Mouse (Mus musculus): Measurements from ENCODE around the gene Usp30. TPM values are rescaled to one million over a fixed set of nuclear protein-coding genes. Genes with fewer than 3 reads are reported as not detected.

Gene Usp30
- polyA plus RNA-seq, 2 experiments = 2.0 to 3.9 TPM

- ATAC-seq (ENCODE audit: insufficient read depth) (no peak), DNase-seq (ENCODE audit: low read depth in 3 of 3, low spot score in 3 of 3) (no peak)
- H3K27ac ChIP-seq = no peak overlapping the region
- 27% methylated on average over 7 of the region's 7 CpGs for WGBS (ENCODE audit: insufficient replicate concordance)
- no peaks in the 10 kb centered on the region; the same call in none of the 2 replicates for H3K27me3 ChIP-seq (ENCODE audit: control insufficient read depth, insufficient read depth, low read length)
- H3K4me3 ChIP-seq (ENCODE audit: insufficient read depth in 1 of 2, low read depth in 2 of 2, low read length in 2 of 2) = no peak overlapping the region
- TF ChIP-seq EP300 (IDR thresholded peaks at IDR 0.05; ENCODE audit: low read depth) (no peak), CTCF (IDR thresholded peaks at IDR 0.05; ENCODE audit: low read depth) (no peak)
- no peak overlapping the region for H3K9ac ChIP-seq (replicated peaks)
- H3K9me3 ChIP-seq (ENCODE audit: control insufficient read depth, low read length) = no peaks in the 10 kb centered on the region
- no peak overlapping the region for H3K4me2 ChIP-seq (ENCODE audit: low read depth)
- no peaks in the 10 kb centered on the region for H3K36me3 ChIP-seq (replicated peaks; ENCODE audit: control insufficient read depth, insufficient read depth, low read depth)
- H3K4me1 ChIP-seq (replicated peaks; ENCODE audit: control insufficient read depth in 2 of 2, insufficient read depth in 2 of 2, low read length in 1 of 2) = no peaks in the 10 kb centered on the region
Measured at GRCm38 (mm10) chr5:114090421-114091013, 25.3 kb downstream of the Usp30 start.

GRCm38 (mm10) chr5:114091057-114091807 is 26.0 kb downstream of the Usp30 start, which contains the start of gene Svop:
Svop (minus strand) TSS chr5:114091570.
- TF ChIP-seq EP300 (IDR thresholded peaks at IDR 0.05; ENCODE audit: low read depth) (no peak), CTCF (IDR thresholded peaks at IDR 0.05; ENCODE audit: low read depth) (no peak)
- 4% methylated on average over 40 of the region's 40 CpGs for WGBS (ENCODE audit: insufficient replicate concordance)
- Histone ChIP-seq H3K27ac (no peak within 1 kb of the TSS), H3K36me3 (replicated peaks; ENCODE audit: control insufficient read depth, insufficient read depth, low read depth) (no peaks in the 10 kb centered on the region), H3K27me3 (ENCODE audit: control insufficient read depth, insufficient read depth, low read length) (no peaks in the 10 kb centered on the region; the same call in none of the 2 replicates), H3K9me3 (ENCODE audit: control insufficient read depth, low read length) (no peaks in the 10 kb centered on the region), H3K9ac (replicated peaks) (no peak within 1 kb of the TSS), H3K4me3 (ENCODE audit: insufficient read depth in 1 of 2, low read depth in 2 of 2, low read length in 2 of 2) (no peak within 1 kb of the TSS), H3K4me2 (ENCODE audit: low read depth) (no peak within 1 kb of the TSS), H3K4me1 (replicated peaks; ENCODE audit: control insufficient read depth in 2 of 2, insufficient read depth in 2 of 2, low read length in 1 of 2) (no peaks in the 10 kb centered on the region)
- DNase-seq (ENCODE audit: low read depth in 3 of 3, low spot score in 3 of 3) (peak; percentile 16 to 32 (median 22)), ATAC-seq (ENCODE audit: insufficient read depth) (no peak)

- WGBS (ENCODE audit: insufficient replicate concordance) = 8% methylated on average over 37 of the region's 37 CpGs
Measured at GRCm38 (mm10) chr5:114099709-114100389, 34.6 kb downstream of the Usp30 start.

GRCm38 (mm10) chr5:114100390-114101099 is 35.3 kb downstream of the Usp30 start:
- H3K4me1 ChIP-seq (replicated peaks; ENCODE audit: control insufficient read depth in 2 of 2, insufficient read depth in 2 of 2, low read length in 1 of 2) = peaks cover 0 to 9% of the 10 kb centered on the region in 2 experiments; a peak in 3 of 4 replicates
- H3K9ac ChIP-seq (replicated peaks) = peak overlapping the region; percentile 73
- no peaks in the 10 kb centered on the region for H3K36me3 ChIP-seq (replicated peaks; ENCODE audit: control insufficient read depth, insufficient read depth, low read depth)
- no peaks in the 10 kb centered on the region; the same call in 1 of the 2 replicates for H3K27me3 ChIP-seq (ENCODE audit: control insufficient read depth, insufficient read depth, low read length)
- TF ChIP-seq CTCF (IDR thresholded peaks at IDR 0.05; ENCODE audit: low read depth) (no peak), EP300 (IDR thresholded peaks at IDR 0.05; ENCODE audit: low read depth) (no peak)
- ATAC-seq (ENCODE audit: insufficient read depth) (peak; percentile 68), DNase-seq (ENCODE audit: low read depth in 3 of 3, low spot score in 3 of 3) (no peak)
- no peak overlapping the region for H3K27ac ChIP-seq
- H3K9me3 ChIP-seq (ENCODE audit: control insufficient read depth, low read length) = no peaks in the 10 kb centered on the region
- 4% methylated on average over 59 of the region's 64 CpGs for WGBS (ENCODE audit: insufficient replicate concordance)
- H3K4me3 ChIP-seq (ENCODE audit: insufficient read depth in 1 of 2, low read depth in 2 of 2, low read length in 2 of 2) = peak overlapping the region; percentile 66 to 85
- H3K4me2 ChIP-seq (ENCODE audit: low read depth) = peak overlapping the region; percentile 74

More at GRCm38 (mm10) chr5:114099709-114100389, 34.6 kb downstream of the Usp30 start:
- no peak overlapping the region for H3K27ac ChIP-seq
- peak; percentile 81 for ATAC-seq (ENCODE audit: insufficient read depth)
- H3K36me3 ChIP-seq (replicated peaks; ENCODE audit: control insufficient read depth, insufficient read depth, low read depth) = no peaks in the 10 kb centered on the region
- peak; percentile 58 to 69 (median 62) for DNase-seq (ENCODE audit: low read depth in 3 of 3, low spot score in 3 of 3)
- peak overlapping the region; percentile 66 to 85 for H3K4me3 ChIP-seq (ENCODE audit: insufficient read depth in 1 of 2, low read depth in 2 of 2, low read length in 2 of 2)
- TF ChIP-seq CTCF (IDR thresholded peaks at IDR 0.05; ENCODE audit: low read depth) (no peak), EP300 (IDR thresholded peaks at IDR 0.05; ENCODE audit: low read depth) (no peak)
- H3K4me1 ChIP-seq (replicated peaks; ENCODE audit: control insufficient read depth in 2 of 2, insufficient read depth in 2 of 2, low read length in 1 of 2) = peaks cover 0 to 9% of the 10 kb centered on the region in 2 experiments; a peak in 3 of 4 replicates
- H3K27me3 ChIP-seq (ENCODE audit: control insufficient read depth, insufficient read depth, low read length) = no peaks in the 10 kb centered on the region; the same call in 1 of the 2 replicates
- H3K9ac ChIP-seq (replicated peaks) = peak overlapping the region; percentile 73
- H3K4me2 ChIP-seq (ENCODE audit: low read depth) = peak overlapping the region; percentile 74
- H3K9me3 ChIP-seq (ENCODE audit: control insufficient read depth, low read length) = no peaks in the 10 kb centered on the region

Measured in liver, embryonic 14.5 days (tissue).